Mouse (Mus musculus) cerebellum, adult 11 months (tissue): ENCODE measurements around the gene 4930404N11Rik.

Experiments used
- DNase-seq: peaks from one replicate; pipeline ENCODE4 v3.0.0; 2022

The 4930404N11Rik gene

DNA sequence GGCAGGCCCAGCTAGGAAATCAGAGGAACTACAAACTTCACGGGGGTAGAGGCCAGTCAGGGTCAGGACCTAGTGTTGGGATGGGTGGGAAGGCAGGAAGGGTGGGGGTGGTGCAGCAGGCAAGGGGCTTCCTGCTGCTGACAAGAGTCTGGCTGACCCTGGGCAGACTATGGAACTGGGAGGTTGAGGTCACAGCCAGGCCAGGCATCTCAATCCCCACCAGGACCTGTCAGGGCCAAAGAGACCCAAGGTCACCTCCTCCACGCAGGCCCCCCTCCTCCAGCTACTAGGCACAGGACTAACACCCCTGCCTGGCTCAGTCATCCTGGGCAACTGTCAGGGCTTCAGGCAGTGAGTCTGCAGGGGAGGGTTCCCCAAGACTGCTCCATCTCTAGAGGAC lies 37.7 kb downstream of the 4930404N11Rik start:
- DNase-seq: no peak

DNA sequence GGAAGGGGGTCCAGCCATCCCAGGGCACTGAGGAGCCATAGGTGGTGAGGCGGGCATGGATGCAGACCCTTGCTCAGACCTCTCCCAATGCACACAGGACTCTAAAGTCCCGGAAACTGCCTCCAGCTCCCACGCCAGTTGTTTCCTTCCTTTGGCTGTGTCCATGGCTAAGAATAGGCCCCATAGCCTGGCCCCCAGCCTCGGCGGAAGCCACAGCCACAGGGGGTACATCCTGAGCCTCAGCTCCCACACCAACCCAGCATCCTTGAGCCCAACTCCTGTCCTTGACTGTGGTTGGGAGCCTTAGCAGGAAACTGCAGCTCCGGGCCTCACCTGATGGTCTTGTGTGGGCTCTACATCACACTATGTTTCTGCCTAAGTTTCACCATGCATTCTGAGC lies 38.8 kb downstream of the 4930404N11Rik start:
- DNase-seq: no peak

DNA sequence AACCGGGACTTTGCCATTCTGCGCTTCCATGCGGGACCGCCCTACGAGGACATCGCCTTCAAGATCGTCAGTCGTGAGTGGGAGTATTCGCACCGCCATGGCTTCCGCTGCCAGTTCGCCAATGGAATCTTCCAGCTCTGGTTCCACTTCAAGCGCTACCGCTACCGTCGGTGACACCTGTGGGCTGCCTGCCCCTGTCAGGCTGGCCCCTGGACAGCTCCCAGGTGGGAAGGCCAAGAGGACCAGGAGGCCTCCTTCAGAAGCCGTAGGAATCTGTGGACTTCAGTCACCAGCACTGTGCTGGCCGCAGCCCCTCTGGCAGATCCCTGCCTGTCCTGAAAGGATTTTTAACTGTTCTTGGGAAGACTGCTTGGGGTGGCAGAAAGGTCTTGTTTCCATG lies 39.8 kb downstream of the 4930404N11Rik start:
- no peak for DNase-seq

DNA sequence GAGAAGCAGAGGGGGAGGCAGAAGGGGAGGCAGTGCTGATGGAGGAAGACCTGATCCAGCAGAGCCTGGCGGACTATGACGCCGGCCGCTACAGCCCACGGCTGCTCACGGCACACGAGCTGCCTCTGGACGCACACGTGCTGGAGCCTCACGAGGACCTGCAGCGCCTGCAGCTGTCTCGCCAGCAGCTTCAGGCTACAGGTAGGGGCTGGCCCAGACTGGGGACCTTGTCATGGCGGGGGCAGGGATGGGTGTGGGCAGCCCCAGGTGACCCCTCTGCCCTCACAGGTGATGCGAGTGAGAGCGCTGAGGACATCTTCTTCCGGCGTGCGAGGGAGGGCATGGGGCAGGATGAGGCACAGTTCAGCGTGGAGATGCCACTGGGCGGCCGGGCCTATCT lies 40.4 kb downstream of the 4930404N11Rik start:
- no peak for DNase-seq

DNA sequence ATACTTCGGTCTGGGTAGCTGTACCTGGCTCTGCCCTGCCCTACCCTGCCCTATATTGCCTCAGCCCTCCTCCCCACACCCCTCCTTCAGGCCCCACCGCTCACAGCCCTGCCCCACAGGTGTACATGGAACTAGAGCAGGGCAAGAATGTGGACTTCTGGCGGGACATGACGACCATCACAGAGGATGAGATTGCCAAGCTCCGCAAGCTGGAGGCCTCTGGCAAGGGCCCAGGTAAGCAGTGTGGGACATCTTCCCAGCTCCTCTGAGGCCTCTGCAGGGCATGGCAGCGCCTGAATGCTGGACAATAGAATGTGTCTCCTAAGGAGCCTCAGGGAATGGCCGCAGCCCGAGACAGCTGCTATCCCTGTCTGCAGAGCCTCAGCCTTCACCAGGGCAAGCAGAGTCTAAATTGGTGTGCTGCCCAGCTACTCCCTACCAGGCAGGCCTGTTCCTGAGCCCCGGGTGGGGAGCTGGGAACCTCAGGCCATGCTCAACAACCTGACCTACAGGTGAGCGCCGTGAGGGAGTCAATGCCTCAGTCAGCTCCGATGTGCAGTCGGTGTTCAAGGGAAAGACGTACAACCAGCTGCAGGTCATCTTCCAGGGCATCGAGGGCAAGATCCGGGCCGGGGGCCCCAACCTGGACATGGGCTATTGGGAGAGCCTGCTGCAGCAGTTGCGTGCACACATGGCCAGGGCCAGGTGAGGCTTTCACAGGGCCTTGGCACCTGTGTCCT lies 41.7 kb downstream of the 4930404N11Rik start:
- no peak for DNase-seq

DNA sequence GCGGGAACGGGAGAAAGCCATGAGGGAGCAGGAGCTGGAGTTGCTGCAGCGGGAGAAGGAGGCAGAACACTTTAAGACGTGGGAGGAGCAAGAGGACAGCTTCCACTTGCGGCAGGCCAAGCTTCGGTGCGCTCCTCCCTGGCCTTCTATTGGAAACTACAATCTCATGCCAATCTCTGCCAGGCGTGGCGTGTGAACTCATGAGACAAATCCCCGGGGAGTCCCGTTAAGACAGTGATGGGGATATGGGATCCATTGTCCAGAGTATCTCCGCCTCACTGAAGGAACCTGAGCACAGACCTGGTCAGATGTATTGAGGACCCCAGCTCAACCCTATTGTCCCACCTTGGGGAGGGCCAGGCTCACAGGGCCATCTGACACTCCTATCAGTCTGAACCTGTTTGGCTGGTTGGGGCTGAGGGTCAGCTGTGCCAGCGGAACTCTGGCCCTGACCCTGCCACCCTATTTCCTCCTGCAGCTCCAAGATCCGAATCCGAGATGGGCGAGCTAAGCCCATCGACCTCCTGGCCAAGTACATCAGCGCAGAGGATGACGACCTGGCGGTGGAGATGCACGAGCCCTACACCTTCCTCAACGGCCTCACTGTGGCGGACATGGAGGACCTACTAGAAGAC lies 42.4 kb downstream of the 4930404N11Rik start:
- DNase-seq: no peak

DNA sequence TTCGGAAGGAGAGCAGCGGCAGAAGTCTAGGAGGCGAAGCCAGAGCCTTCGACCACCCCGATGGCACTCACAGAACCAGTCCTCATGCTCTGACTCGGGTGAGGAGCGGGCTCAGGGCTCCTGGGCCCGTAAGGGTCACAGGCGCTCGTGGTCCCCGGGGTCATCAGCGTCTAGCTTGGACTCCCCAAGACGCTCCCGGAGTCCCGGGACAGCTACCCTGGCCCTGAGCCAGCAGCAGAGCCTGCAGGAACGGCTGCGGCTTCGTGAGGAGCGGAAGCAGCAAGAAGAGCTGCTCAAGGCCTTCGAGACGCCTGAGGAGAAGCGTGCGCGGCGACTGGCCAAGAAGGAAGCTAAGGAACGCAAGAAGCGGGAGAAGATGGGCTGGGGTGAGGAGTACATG lies 43.2 kb downstream of the 4930404N11Rik start:
- DNase-seq: no peak

DNA sequence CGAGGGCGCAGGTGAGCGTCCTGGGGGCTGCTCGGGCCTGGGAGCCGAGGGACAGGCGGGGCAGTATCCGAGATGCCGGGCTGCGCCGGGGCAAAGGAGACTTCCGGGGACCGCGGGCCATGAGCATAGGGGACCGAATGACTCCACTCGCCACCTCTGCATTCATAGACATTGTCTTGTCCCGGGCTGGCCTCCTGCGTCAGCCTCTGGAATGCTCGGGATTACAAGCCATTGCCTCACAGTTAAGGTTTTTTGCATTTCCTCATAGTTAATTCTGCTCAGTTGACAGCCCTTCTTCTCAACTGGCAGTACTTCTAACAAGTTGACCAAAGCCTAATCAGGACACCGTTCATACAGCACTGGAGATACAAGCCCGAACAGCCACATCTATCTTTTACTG lies 44.2 kb downstream of the 4930404N11Rik start:
- no peak for DNase-seq

DNA sequence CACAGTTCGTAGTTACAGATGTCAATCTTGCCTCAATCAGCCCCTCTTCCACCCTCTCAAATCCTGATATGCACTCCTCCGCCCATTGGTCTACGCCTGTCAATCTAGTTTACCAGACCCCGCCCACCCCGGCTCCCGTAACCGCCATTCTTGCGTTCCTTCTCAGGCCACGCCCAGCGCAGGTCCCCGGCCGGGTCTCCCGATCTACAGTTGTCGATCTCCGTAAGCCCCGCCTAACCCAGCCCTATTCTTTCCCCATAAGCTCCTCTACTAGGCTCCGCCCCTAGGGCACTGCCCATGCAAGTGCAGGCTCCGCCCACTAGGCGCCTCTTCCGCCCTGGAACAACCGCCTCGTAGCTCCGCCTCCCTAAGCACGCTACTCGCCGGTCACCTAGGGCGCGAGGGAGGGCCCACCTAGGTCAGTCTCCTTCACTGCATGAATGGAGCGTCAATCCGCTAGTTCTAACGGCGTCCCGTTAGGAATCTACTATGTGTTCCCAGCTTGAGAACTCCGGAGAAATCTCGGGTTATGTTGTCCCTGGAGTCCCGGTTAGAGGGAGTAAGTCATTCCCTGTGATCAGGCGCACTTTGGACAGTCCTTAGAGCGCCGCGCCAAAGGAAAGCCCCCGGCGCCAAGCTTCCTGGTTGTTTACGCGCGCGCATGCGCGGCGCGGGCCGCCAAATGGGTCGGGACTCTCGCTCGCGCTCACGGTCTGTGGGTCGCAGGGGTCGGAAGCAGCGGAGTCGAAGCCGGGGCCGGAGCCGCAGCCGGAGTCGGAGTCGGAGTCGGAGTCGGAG lies 44.9 kb downstream of the 4930404N11Rik start, which contains the start of gene Cactin:
Gene Cactin, plus strand, starts transcription at position 554 of the 798 bp plus-strand sequence.
- DNase-seq: peak; percentile 99

DNA sequence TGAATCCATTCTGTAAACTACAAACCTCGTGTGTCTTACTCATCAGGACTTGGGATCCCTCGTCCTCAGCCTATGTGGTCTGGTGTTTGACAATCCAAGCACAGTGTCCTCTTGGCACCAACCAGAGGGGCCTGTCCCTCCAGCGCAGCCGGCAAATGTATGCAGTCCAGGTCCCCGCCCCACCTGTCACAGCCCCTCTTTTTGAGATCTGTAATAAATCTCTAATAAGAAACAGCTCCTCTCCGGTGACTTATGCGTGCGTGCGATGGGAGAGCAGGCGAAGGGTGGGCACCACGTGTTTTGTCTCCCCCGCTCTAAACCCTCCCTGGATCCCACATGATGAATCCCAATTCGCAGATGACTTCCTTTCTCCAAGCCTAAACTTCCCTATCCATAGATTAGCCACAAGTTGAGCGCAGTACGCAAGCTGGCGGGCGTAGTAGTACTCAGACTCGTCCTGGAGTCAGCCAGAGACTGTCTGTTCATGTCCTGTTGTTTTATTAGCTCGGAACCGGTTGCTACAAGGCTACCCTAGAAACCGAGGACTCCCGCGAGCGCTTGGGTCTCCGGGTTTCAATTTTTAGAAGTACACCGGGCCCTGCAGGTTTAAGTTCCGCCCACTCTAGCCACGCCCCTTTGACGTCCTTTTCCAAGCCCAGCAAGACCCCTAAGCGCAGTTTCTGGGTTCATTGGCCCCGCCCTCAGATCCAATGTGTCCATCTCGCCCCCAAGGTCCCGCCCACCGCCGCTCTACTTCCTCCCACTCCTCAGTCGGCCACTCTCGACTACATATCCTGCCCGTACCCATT lies 45.7 kb downstream of the 4930404N11Rik start:
- peak; percentile 54 for DNase-seq

DNA sequence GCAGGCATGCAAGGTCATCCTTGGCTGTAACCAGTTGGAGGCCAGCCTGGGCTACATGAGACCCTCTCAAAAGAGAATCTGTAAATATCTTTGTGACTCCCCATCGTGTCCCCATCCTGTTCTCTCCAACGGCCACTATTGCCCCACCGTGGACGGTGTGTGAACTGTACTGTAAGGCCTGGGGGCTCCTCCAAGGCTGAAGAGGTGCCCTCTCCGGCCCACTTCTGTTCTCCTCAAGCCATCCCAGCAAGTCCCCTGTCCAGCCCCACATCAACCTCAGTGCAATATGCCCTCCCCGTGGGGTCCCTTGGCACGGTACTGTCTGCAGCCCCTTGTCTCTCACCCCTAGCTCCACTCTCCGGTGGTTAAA lies 46.3 kb downstream of the 4930404N11Rik start:
- no peak for DNase-seq

DNA sequence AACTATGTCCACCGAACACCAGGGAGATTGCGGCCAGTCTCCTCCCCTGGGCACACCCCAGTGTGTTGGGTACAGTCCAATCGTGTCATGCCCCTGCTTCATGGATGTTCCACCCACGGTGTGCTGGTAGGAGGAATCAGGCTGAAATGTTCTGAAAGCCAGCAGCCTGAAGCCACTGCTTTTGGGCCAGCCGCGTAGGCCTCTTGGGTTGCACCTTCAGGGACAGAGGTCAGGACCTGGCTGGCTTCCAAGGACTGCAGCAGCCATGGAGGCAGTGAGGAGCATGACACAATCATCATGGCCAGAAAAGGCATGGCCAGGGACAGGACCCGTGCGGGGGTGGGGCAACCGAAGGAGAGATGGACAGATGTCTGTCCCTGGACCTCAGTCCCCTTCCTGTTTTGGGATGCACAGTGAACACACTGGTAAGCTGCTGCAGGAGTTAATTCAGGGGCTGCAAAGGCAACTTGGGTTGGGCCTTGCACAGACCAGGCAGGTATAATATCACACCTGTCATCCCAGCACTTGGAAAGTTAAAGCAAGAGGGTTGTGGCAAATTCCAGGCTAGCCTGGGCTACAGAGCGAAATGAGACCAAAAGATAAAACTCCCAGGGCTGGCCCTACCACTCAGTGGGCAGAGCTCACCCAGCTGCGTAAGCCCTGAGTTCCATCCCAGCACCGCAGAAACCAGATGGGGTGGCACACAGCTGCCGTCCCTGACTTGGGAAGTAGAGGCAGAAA lies 46.9 kb downstream of the 4930404N11Rik start:
- DNase-seq: no peak

DNA sequence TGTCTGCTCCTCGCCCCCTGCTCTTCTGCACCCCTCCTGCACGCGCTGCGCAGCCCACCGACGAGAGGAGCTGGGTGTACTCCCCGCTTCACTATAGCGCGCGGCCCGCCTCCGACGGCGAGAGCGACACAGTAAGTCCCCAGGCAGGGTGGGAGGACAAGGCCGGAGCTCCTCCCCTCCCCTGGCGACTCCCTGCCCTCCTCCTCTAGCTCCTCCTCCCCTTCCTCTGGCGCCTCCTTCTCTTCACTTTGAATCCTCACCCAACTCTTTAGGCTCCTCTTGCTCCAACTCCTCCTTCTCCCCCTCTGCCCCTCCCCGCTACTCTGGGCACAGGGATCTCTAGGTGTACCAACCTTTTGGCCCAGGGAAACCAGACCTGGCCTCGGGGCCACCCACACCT lies 48.3 kb downstream of the 4930404N11Rik start:
- peak; percentile 39 for DNase-seq

DNA sequence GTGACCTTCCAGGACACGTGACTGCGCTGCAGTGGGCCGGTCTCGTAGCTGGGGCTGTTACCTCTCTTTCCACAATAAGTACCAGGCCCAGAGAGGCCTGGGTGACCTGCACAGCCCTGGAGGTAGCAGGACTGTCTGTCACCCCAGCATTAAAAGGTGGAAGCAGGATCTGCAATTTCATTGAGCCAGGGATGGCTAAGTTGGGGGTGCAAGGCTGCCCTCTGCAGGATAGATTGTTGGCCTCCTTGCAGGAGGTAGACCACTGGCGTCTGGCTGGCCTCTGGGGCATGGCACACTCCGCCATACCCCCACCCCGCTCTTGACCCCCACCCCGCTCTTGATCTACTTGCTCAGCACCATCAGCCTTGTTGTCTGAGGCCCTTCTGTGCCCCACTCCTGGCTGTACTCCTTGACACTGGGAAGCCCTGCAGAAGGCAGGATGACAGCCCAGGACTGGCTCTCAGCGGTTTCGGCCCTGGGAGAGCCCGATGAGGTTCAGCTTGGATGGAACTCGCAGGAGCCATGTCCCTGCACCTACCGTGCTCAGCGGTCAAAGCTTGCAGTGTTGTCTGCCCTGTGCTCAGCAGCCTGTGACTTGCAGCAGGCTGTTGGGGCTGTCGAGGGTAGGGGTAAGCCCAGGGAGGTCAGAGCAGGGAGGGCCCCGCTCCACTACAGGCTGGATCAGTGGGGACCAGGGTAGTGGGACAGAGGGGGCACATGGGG lies 49.1 kb downstream of the 4930404N11Rik start:
- DNase-seq: peak; percentile 39

DNA sequence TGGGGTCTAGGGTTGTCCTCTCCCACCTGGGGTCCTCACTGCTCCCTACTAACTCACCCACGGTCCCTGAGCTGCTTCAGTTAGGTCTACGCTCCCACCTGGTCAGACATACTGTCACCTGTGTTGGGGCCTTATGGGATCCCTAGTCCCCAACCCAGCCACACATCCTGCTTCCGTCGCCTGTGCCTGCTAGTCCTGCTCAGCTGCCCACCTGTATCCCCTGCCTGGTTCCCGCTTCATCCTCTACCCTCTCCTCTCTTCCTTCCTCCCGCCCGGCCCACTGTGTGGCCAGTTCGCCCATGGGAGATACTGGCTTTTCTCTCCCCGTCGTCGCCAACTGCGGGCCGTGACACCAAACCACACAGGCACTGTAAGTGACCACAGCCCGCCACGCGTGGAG lies 50.0 kb downstream of the 4930404N11Rik start:
- DNase-seq: no peak

DNA sequence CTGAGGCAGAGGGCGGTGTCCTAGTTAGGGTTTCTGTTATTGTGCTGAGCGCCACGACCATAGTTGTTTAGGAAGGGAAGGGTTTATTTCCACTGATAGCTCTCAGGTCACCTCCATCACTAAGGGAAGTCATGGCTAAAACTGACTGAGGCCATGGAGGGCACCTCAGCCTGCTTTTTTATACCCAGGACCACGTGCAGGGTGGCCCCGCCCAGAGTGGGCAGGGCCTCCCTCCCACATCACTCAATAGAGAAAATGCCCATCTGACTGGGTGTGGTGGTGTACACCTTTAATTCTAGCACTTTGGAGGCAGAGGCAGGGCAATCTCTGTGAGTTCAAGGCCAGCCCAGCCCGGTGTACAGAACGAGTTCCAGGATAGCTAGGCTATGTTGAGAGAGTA lies 51.4 kb downstream of the 4930404N11Rik start:
- DNase-seq: no peak

DNA sequence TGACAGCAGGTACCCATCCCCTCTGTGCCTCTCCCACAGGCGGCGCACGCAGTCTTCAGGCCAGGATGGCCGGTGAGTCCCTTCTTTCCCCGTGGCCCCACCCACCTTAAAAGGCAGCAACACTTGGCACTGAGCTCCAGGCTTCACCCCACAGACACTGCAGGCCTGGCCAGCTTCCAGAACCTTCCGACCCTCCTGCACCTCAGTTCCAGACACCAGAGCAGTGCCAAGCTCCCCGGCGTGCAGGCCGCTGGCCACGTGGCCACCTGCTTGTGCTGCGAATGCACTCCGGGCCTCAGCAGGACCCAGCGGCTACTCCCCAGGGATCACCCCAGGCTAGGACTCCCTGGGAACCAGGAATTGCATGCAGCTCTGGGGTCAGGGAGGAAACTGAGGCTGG lies 52.0 kb downstream of the 4930404N11Rik start:
- DNase-seq: peak; percentile 37
